Mouse (Mus musculus) cerebellum, postnatal 25 days (tissue): ENCODE measurements around the gene Lamb2.

Source experiments
- DNase-seq, 2 experiments: peaks; one replicate each; pipeline ENCODE4 v3.0.0; 2021; ENCODE audit warnings: mixed read lengths in 2 of 2

Gene Lamb2

GRCm38 (mm10) chr9:108479721-108480351 is at the start of gene Lamb2:
TSS of gene Lamb2 (plus strand) at chr9:108479736.
- DNase-seq, result no peak

- no peak for DNase-seq
Observed at GRCm38 (mm10) chr9:108431431-108432067, 48.0 kb upstream of the Lamb2 start.

GRCm38 (mm10) chr9:108436182-108436581 is 43.4 kb upstream of the Lamb2 start, which contains the start of gene BC048562:
TSS of gene BC048562 (plus strand) at chr9:108436482.
- no peak for DNase-seq

- DNase-seq, result no peak
Observed at GRCm38 (mm10) chr9:108439176-108439575, 40.4 kb upstream of the Lamb2 start.

GRCm38 (mm10) chr9:108440485-108440884 is 39.1 kb upstream of the Lamb2 start:
- no peak for DNase-seq

GRCm38 (mm10) chr9:108441236-108441919 is 38.2 kb upstream of the Lamb2 start:
- DNase-seq, result no peak

- no peak for DNase-seq
Observed at GRCm38 (mm10) chr9:108445125-108445524, 34.4 kb upstream of the Lamb2 start.

GRCm38 (mm10) chr9:108449860-108450259 is 29.7 kb upstream of the Lamb2 start:
- peak in 1 of 2 experiments; percentile 58 for DNase-seq

GRCm38 (mm10) chr9:108450292-108451169 is 29.0 kb upstream of the Lamb2 start:
- DNase-seq, result peak; percentile 45 to 62

- DNase-seq, result no peak
Observed at GRCm38 (mm10) chr9:108451170-108451493, 28.4 kb upstream of the Lamb2 start.

- DNase-seq, result no peak
Observed at GRCm38 (mm10) chr9:108451519-108452160, 27.9 kb upstream of the Lamb2 start.

GRCm38 (mm10) chr9:108452291-108452906 is 27.1 kb upstream of the Lamb2 start:
- peak; percentile 95 to 97 for DNase-seq

GRCm38 (mm10) chr9:108452911-108453310 is 26.6 kb upstream of the Lamb2 start:
- no peak for DNase-seq

- DNase-seq, result no peak
Observed at GRCm38 (mm10) chr9:108453458-108453857, 26.1 kb upstream of the Lamb2 start.

- no peak for DNase-seq
Observed at GRCm38 (mm10) chr9:108454429-108454828, 25.1 kb upstream of the Lamb2 start.

GRCm38 (mm10) chr9:108455747-108456571 is 23.6 kb upstream of the Lamb2 start:
- DNase-seq, result no peak

- DNase-seq, result no peak
Observed at GRCm38 (mm10) chr9:108456953-108457352, 22.6 kb upstream of the Lamb2 start.

GRCm38 (mm10) chr9:108459939-108460318 is 19.6 kb upstream of the Lamb2 start:
- DNase-seq, result no peak

- DNase-seq, result peak; percentile 89 to 95
Observed at GRCm38 (mm10) chr9:108460319-108461178, 19.0 kb upstream of the Lamb2 start, which contains the start of gene Ccdc71. TSS of gene Ccdc71 (plus strand) at chr9:108460527.

- no peak for DNase-seq
Observed at GRCm38 (mm10) chr9:108461181-108461631, 18.3 kb upstream of the Lamb2 start, which contains the start of gene Klhdc8b. TSS of gene Klhdc8b (minus strand) at chr9:108461581.
